Comparison of ENCODE assay signal across 31 mouse cellular contexts in genomic region chr2:27021103-27021502, GRCm38 (mm10). TPM values are rescaled to one million over a fixed set of nuclear protein-coding genes. Genes with fewer than 3 reads are reported as not detected.
"Had no signal": no experiment of that assay in that cellular context is flagged by ENCODE, and none has a peak within 500 bp of the region (broad histone marks: within the 10 kb centered on the region; RNA-seq: fewer than 3 reads in every experiment).

No protein-coding gene starts in this region.

- ATAC-seq: intestine, embryonic 16.5 days had no signal

- H3K27ac ChIP-seq: gastrocnemius, adult 2 months; heart, embryonic 13.5 days; heart, embryonic 15.5 days; hindbrain, embryonic 15.5 days; kidney, embryonic 15.5 days; kidney, postnatal 0 days; limb, embryonic 10.5 days; limb, embryonic 12.5 days; liver, embryonic 13.5 days; liver, embryonic 15.5 days had no signal

- H3K27me3 ChIP-seq: hindbrain, embryonic 15.5 days; kidney, embryonic 15.5 days; limb, embryonic 12.5 days; liver, embryonic 15.5 days had no signal

- H3K9ac ChIP-seq: heart, embryonic 13.5 days; heart, embryonic 15.5 days; hindbrain, embryonic 15.5 days; kidney, embryonic 15.5 days; limb, embryonic 12.5 days; liver, embryonic 13.5 days; liver, embryonic 15.5 days had no signal

- DNase-seq: gastrocnemius, adult 2 months; gastrocnemius, postnatal 10 days; gastrocnemius, postnatal 25 days; heart, adult 18-20 months; heart, postnatal 14 days; heart, postnatal 36 days; kidney, adult 11 months; kidney, adult 2 months; kidney, adult 9 months; kidney, postnatal 14 days; kidney, postnatal 36 days; layer of hippocampus, adult 9-11 months; layer of hippocampus, postnatal 36 days; liver; liver, embryonic 13.5 days had no signal

- H3K4me1 ChIP-seq: heart, embryonic 13.5 days; heart, embryonic 15.5 days; hindbrain, embryonic 15.5 days had no signal

- H3K4me2 ChIP-seq: heart, embryonic 11.5 days; heart, embryonic 13.5 days; heart, embryonic 15.5 days; hindbrain, embryonic 15.5 days; kidney, embryonic 15.5 days; limb, embryonic 12.5 days; liver, embryonic 11.5 days; liver, embryonic 13.5 days; liver, embryonic 15.5 days had no signal

- H3K4me3 ChIP-seq: gastrocnemius, adult 2 months; heart, embryonic 13.5 days; heart, embryonic 15.5 days; hindbrain, embryonic 15.5 days; kidney, embryonic 15.5 days; limb, embryonic 10.5 days; limb, embryonic 12.5 days; liver, embryonic 13.5 days; liver, embryonic 15.5 days had no signal

- H3K9me3 ChIP-seq: heart, embryonic 13.5 days; heart, embryonic 15.5 days; hindbrain, embryonic 15.5 days; kidney, embryonic 15.5 days; limb, embryonic 10.5 days; limb, embryonic 12.5 days; liver, embryonic 13.5 days; liver, embryonic 15.5 days had no signal

RNA-seq across cellular contexts. Expression of gene Slc2a6, which starts 6.7 kb away (rescaled TPM):
- total RNA-seq: gastrocnemius, adult 2 months had no signal
- polyA plus RNA-seq: heart, embryonic 13.5 days had no signal

RNA-seq across cellular contexts. Expression of gene Adamts13, which starts 47.9 kb away (rescaled TPM):
- total RNA-seq: gastrocnemius, adult 2 months; gastrocnemius, postnatal 10 days; gastrocnemius, postnatal 25 days; granulocyte monocyte progenitor cell, adult 5-6 weeks; heart, adult 18-20 months; heart, postnatal 14 days; heart, postnatal 36 days; hematopoietic stem cell, adult 5-6 weeks had no signal
- polyA plus RNA-seq: heart, embryonic 15.5 days; heart, postnatal 0 days; hindbrain, embryonic 11.5 days; hindbrain, embryonic 15.5 days had no signal

RNA-seq across cellular contexts. Expression of gene Mymk, which starts 50.9 kb away (rescaled TPM):
- total RNA-seq: granulocyte monocyte progenitor cell, adult 5-6 weeks; heart, adult 18-20 months; heart, postnatal 14 days; heart, postnatal 36 days; hematopoietic stem cell, adult 5-6 weeks had no signal
- polyA plus RNA-seq: intestine, embryonic 14.5 days; kidney, postnatal 0 days had no signal
